Mouse (Mus musculus) central nervous system, embryonic 14 days (tissue): ENCODE data around the gene Uba2. TPM values are rescaled to one million over a fixed set of nuclear protein-coding genes. Genes with fewer than 3 reads are reported as not detected.

Experiments
- polyA plus RNA-seq: library from polyadenylated mRNA; depleted of rRNA; stranded (reverse); fragments of >200 nt; gene quantifications from 2 replicates; pipeline ENCODE4 v1.2.3, GENCODE M21; 2012; rRNA removed

Uba2 gene
- 147 and 150 TPM in 2 replicates for polyA plus RNA-seq

DNA sequence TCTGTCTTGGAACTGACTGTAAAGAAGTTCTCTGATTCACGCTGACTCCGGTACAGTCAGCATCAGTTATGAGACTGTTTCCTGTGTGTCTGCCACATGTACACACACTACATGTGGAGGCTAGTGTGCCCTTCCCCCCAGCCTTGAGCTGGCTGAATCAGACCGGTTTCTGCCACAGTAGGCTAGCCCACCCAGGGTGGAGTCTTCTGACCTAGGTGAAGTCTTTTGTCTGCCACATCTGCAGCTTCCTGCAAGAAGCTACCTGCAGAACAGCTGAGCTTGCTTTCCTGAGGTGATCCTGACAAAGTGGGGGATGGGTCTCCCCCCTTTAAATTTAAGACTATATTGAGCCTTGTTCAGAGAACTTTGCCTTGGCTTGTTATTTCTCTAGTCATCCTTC is at the start of gene Uba2:
Gene Uba2 (minus strand): TSS at position 146 of the 400 bp plus-strand sequence.

DNA sequence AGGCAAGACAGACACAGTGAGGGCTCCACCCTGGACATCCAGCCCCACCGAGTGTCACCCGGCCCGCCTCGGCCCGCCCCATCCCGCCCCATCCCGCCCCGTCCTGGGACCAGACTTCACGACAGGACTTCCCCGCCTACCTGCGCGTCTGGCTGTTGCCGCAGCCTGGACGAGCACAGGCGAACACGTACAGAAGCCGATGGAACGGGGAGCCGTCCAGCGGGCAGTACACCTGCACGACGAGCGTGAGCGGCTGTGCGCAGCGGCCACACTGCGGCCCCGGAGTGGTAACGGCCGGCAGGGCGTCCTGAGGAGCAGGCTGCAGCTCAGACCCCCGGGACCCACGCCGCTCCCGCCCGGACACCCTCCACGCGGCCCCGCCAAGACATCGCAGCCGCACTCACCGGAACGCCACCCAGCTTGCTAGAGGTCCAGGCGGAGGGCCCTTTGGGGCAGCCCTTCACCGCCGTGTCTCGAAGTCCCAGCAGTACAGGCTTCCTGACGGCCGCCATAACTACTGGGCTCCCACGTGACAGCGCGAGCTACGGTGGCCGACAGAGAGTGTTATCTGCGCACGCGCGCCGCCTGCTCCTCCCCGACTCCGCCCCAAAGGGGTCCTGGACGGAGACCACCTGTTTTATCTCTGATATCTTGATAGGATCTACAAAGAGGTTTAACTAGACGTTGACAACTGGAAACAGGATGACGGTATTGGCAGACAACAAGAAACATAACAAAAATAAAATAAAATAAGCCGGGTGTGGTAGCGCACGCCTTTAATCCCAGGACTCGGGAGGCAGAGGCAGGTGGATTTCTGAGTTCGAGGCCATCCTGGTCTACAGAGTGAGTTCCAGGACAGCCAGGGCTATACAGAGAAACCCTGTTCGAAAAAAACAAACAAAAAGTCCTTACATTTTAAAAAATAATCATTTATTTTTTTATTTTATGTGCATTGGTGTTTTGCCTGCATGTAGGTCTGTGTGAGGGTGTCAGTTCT is 27.0 kb upstream of the Uba2 start, which contains the start of gene Pdcd2l:
Gene Pdcd2l (minus strand): TSS at position 530 of the 997 bp plus-strand sequence.

GRCm38 (mm10) chr7:34133117-34133762 is 36.2 kb downstream of the Uba2 start, which contains the start of gene Wtip:
Wtip (minus strand) TSS chr7:34133268.

DNA sequence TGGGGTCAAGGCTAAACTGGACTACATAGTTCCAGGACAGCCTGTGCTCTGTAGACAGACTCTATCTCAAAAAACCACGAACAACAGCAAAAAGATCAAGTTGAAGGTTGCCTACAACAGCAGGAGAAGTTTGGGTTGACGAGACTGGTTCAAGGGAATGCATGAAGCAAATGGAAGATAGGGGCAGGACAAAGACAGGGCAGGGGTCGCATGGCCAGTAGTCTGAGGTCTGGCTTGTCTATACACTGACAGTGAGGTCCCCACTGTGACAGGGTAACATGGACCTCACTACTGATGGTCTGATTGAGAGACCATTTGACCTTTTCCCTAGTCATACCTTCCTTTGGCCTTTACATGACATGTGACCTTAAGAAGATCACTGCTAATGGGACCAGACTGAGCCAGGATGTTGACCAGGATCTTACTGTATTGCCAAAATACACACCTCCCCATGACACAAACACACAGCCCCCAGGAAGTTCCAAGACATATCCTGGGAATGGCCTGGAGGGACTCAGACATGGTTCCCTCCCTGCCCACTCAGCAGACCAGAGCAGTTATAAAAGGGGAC is 74.4 kb downstream of the Uba2 start, which contains the start of gene Scgb1b30:
Gene Scgb1b30 (plus strand): TSS at position 521 of the 571 bp plus-strand sequence.

Other genes starting within 250 kb of the Uba2 start
- not detected in 2 replicates for gene Scgb2b26, start 224.6 kb downstream of the Uba2 start, polyA plus RNA-seq
- not detected in 2 replicates for gene Scgb2b27, start 155.7 kb downstream of the Uba2 start, polyA plus RNA-seq
- not detected in 2 replicates for gene Scgb1b27, start 148.1 kb downstream of the Uba2 start, polyA plus RNA-seq
- gene Scgb1b30, start 74.2 kb downstream of the Uba2 start, polyA plus RNA-seq = not detected in 2 replicates
- gene Wtip, start 36.3 kb downstream of the Uba2 start, polyA plus RNA-seq = 40.2 and 44.6 TPM in 2 replicates
- gene Pdcd2l, start 27.1 kb upstream of the Uba2 start, polyA plus RNA-seq = 49.2 and 52.1 TPM in 2 replicates
- 222 and 247 TPM in 2 replicates for gene Gpi1, start 60.7 kb upstream of the Uba2 start, polyA plus RNA-seq
- not detected in 2 replicates for gene Gm6096, start 81.4 kb upstream of the Uba2 start, polyA plus RNA-seq
- 33.9 and 35.1 TPM in 2 replicates for gene 4931406P16Rik, start 144.0 kb upstream of the Uba2 start, polyA plus RNA-seq
- gene Lsm14a, start 223.7 kb upstream of the Uba2 start, polyA plus RNA-seq = 79.4 and 84.1 TPM in 2 replicates